Mouse (Mus musculus) olfactory bulb, adult 2 months (tissue): ENCODE data around the gene Tspan1. TPM values are rescaled to one million over a fixed set of nuclear protein-coding genes. Genes with fewer than 3 reads are reported as not detected.
A peak's percentile ranks its signal among the peaks of the same experiment; 100 is the strongest.

Experiments
- H3K27ac ChIP-seq: fragments of 200-500 bp; 2 replicates; pipeline ENCODE4 v1.5.1; 2012; ENCODE audit warnings: low read depth, low read length; ENCODE audit not compliant: insufficient read depth
- H3K4me1 ChIP-seq: fragments of 200-500 bp; 2 replicates; pipeline ENCODE4 v1.6.1; 2012; ENCODE audit warnings: low read length; ENCODE audit not compliant: control insufficient read depth, insufficient read depth
- H3K4me3 ChIP-seq: fragments of 200-500 bp; 2 replicates; pipeline ENCODE4 v1.5.1; 2012; ENCODE audit warnings: mild to moderate bottlenecking, low read depth, low read length, moderate library complexity; ENCODE audit not compliant: insufficient read depth
- CTCF ChIP-seq: fragments of 200-500 bp; IDR thresholded peaks from 2 replicates; pipeline ENCODE4 v1.5.1; 2012; ENCODE audit warnings: low read depth, mild to moderate bottlenecking, low read length, moderate library complexity; ENCODE audit not compliant: insufficient read depth
- POLR2A ChIP-seq: fragments of 200-500 bp; IDR thresholded peaks from 2 replicates; pipeline ENCODE4 v1.6.1; 2012; ENCODE audit warnings: mild to moderate bottlenecking, low read depth, low read length, moderate library complexity; ENCODE audit not compliant: insufficient read depth
- WGBS: fragments of 180-500 bp; shearing (Covaris S2); methylation state at CpG from one replicate; pipeline ENCODE4 v1.1.7; 2018; 5-methylcytosine and 5-hydroxymethylcytosine counted together
- polyA plus RNA-seq: library from polyadenylated mRNA; stranded (reverse); fragments of >200 nt; gene quantifications from 2 replicates; pipeline ENCODE4 v1.2.4, GENCODE M21; 2012; ENCODE audit warnings: low replicate concordance; ENCODE audit not compliant: missing spikeins, insufficient read depth, insufficient read length

Gene Tspan1
- polyA plus RNA-seq, 1 experiment: not detected

- 93% methylated on average over 4 of the region's 4 CpGs for WGBS
- H3K4me3 ChIP-seq: no peak overlapping the region
- TF ChIP-seq CTCF: no peak
- no peak for TF ChIP-seq POLR2A
- H3K27ac ChIP-seq: no peak overlapping the region
- peaks cover 8% of the 10 kb centered on the region for H3K4me1 ChIP-seq
Measured at GRCm38 (mm10) chr4:116185083-116185482, 17.7 kb upstream of the Tspan1 start.

DNA sequence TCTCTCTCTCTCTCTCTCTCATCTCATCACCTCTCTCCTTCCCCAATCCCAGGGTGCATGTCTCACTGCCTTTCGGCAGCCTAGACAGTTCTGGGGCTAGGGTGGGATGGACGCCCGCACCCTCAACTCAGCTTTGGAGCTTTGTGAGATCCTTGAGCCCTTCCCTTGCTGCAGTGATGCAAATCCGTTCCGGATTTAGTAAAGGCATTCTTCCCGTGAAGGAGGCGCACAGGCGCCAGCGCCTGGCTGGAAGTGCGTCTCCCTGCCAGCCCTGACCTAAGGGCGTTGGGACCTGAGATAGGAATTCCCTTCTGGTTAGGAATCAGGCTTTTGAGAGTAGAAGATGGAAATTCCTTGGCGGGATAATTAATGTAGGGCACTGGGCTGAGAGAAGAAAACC is 15.3 kb upstream of the Tspan1 start:
- 5% methylated on average over 12 of the region's 12 CpGs for WGBS
- H3K4me3 ChIP-seq: peak overlapping the region; percentile 13; the same call in 1 of the 2 replicates
- no peak for TF ChIP-seq CTCF
- no peak for TF ChIP-seq POLR2A

DNA sequence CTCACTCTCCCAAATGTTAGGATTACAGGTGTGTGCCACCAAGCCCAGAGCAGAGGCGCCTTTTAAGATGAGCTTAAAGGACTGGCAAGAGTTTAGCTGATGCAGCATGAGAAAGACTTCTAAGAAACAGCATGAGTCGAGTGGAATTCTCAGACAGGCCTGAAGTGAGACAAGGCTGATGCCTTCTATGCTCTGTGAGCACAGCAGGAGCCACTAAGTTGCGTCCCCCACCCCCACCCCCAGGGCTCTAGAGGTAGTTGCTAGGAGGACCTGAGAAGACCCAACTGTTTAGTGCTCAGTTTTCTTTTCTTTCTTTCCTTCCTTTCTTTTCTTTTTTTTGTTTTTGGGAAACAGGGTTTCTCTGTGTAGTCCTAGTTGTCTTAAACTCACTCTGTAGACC is 14.7 kb upstream of the Tspan1 start:
- 61% methylated on average over 3 of the region's 3 CpGs for WGBS
- TF ChIP-seq POLR2A (no peak), CTCF (no peak)
- Histone ChIP-seq H3K4me3 (no peak overlapping the region), H3K27ac (no peak overlapping the region), H3K4me1 (peaks cover 11% of the 10 kb centered on the region)

More for the DNA sequence above, 15.3 kb upstream of the Tspan1 start:
- no peak overlapping the region for H3K27ac ChIP-seq
- peaks cover 8% of the 10 kb centered on the region for H3K4me1 ChIP-seq

GRCm38 (mm10) chr4:116177140-116177539 is 9.7 kb upstream of the Tspan1 start:
- Histone ChIP-seq H3K27ac (peak overlapping the region; percentile 53), H3K4me3 (no peak overlapping the region), H3K4me1 (peaks cover 20% of the 10 kb centered on the region)
- WGBS: 52% methylated on average over 5 of the region's 5 CpGs
- TF ChIP-seq POLR2A (no peak), CTCF (no peak)

- no peak; the same call in 1 of the 2 replicates for TF ChIP-seq POLR2A
- no peak for TF ChIP-seq CTCF
- 18% methylated on average over 10 of the region's 10 CpGs for WGBS
- H3K4me1 ChIP-seq: peaks cover 20% of the 10 kb centered on the region
- H3K27ac ChIP-seq: peak overlapping the region; percentile 53
- H3K4me3 ChIP-seq: peak overlapping the region; percentile 32
Measured at GRCm38 (mm10) chr4:116176543-116176988, 9.2 kb upstream of the Tspan1 start.

DNA sequence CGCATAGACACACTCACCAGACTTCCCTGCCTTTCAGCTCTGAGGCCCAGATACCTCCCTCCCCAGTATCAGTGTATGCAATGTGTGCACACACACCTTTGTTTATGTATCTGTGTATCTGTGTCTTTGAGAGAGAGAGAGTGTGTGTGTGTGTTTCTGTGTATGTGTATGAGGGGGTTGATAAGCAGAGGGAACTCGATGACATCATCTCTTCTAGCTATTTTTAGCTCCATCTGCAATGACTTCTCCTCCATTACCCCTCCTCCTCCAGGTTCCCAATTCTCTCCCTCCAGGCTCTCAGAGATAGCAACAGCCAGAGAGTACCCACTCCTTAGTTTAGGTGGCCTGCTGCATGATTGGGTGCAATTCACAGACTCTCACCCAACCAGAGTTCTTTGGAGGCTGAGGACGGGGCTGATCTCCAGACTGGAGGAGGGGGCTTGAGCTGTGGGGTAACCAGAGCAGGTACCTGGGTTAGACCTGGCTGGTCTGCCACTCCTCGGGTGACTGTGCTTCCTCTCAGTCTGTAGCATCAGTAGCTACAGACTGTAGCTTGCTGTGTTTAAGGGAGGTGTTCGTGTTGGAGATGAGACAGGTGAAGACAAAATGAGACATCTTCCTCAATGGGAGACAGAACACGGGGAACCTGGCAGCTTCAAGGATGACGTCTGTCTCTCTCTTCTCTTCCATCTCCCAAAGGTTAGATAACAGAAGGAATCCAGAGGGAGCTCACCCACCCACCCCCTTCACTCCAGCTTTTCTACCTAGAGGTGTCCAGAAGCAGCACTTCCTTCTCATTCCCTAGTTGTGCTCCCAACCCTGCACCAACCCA is 8.5 kb upstream of the Tspan1 start:
- no peak for TF ChIP-seq POLR2A
- TF ChIP-seq CTCF: no peak
- H3K4me1 ChIP-seq: peaks cover 20% of the 10 kb centered on the region
- H3K4me3 ChIP-seq: peak overlapping the region; percentile 32; the same call in 1 of the 2 replicates
- H3K27ac ChIP-seq: peak overlapping the region; percentile 92
- WGBS: 35% methylated on average over 7 of the region's 7 CpGs

- TF ChIP-seq CTCF: no peak
- TF ChIP-seq POLR2A: no peak
- Histone ChIP-seq H3K27ac (peak overlapping the region; percentile 67), H3K4me1 (peaks cover 20% of the 10 kb centered on the region), H3K4me3 (no peak overlapping the region)
Measured at GRCm38 (mm10) chr4:116175136-116175535, 7.7 kb upstream of the Tspan1 start.

DNA sequence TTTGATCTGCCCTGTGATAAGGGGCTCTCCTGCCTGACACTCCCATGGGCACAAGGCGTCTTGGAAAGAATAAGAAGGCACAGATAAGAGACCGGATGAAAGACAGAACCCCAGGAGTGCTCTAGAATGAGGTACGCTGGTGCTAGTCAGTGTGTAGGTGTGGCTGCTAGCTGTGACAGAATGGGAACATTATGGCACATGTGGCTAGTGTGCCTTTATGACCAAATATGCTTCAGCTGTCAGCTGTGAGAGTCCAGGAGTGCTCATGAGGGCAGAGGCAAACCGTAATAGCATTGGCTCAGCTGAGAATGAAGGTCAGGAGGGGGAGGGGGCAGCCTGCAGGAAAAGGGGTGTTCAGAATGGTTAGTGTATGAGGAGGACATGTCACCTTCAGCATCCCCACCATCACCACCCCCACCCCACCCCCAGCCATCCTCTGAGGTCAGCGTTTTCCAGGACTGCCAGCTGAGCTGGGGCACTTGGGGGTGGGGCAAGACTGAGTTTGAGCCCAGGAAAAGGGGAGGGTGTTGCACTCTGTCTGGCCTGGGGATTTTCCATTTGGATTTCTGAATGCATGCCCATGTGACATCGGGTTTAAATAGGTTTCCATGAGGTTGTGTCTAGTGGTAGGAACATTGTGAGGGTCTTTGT is 7.2 kb upstream of the Tspan1 start:
- no peak for TF ChIP-seq POLR2A
- TF ChIP-seq CTCF: no peak
- Histone ChIP-seq H3K27ac (peak overlapping the region; percentile 67), H3K4me3 (no peak overlapping the region), H3K4me1 (peaks cover 20% of the 10 kb centered on the region)
- 35% methylated on average over 6 of the region's 6 CpGs for WGBS

GRCm38 (mm10) chr4:116173752-116174151 is 6.4 kb upstream of the Tspan1 start:
- Histone ChIP-seq H3K4me3 (no peak overlapping the region), H3K27ac (no peak overlapping the region), H3K4me1 (peaks cover 20% of the 10 kb centered on the region)
- 86% methylated on average over 4 of the region's 4 CpGs for WGBS
- TF ChIP-seq POLR2A (no peak), CTCF (no peak)
